Mouse (Mus musculus): ENCODE data around the gene Sult6b2. TPM values are rescaled to one million over a fixed set of nuclear protein-coding genes. Genes with fewer than 3 reads are reported as not detected.

The Sult6b2 gene
- polyA plus RNA-seq, 1 experiment from 2014 or later = 0.09 TPM

- Histone ChIP-seq H3K9ac (ENCODE audit: low read length) (no peak overlapping the region), H3K27ac (replicated peaks in 1 of 2; ENCODE audit: control insufficient read depth in 1 of 2, insufficient read depth in 1 of 2, low read depth in 2 of 2, low read length in 2 of 2) (no peak overlapping the region), H3K4me1 (ENCODE audit: control insufficient read depth in 2 of 2, insufficient read depth in 2 of 2, low read length in 2 of 2) (no peaks in the 10 kb centered on the region), H3K4me2 (ENCODE audit: low read length) (no peak overlapping the region), H3K9me3 (ENCODE audit: control insufficient read depth, low read length) (no peaks in the 10 kb centered on the region), H3K4me3 (ENCODE audit: control insufficient read depth in 1 of 2, insufficient read depth in 1 of 2, low read depth in 1 of 2, low read length in 2 of 2) (no peak overlapping the region), H3K36me3 (ENCODE audit: control insufficient read depth, insufficient read depth, low read length) (no peaks in the 10 kb centered on the region), H3K27me3 (ENCODE audit: control insufficient read depth, insufficient read depth, low read length) (no peaks in the 10 kb centered on the region; the same call in 1 of the 2 replicates)
- no peak for ATAC-seq (ENCODE audit: insufficient number of reproducible peaks, insufficient read depth, low FRiP score, low read depth)
- 74% methylated on average over 5 of the region's 5 CpGs for WGBS
Observed at GRCm38 (mm10) chr6:142825449-142825848, 21.1 kb upstream of the Sult6b2 start.

DNA sequence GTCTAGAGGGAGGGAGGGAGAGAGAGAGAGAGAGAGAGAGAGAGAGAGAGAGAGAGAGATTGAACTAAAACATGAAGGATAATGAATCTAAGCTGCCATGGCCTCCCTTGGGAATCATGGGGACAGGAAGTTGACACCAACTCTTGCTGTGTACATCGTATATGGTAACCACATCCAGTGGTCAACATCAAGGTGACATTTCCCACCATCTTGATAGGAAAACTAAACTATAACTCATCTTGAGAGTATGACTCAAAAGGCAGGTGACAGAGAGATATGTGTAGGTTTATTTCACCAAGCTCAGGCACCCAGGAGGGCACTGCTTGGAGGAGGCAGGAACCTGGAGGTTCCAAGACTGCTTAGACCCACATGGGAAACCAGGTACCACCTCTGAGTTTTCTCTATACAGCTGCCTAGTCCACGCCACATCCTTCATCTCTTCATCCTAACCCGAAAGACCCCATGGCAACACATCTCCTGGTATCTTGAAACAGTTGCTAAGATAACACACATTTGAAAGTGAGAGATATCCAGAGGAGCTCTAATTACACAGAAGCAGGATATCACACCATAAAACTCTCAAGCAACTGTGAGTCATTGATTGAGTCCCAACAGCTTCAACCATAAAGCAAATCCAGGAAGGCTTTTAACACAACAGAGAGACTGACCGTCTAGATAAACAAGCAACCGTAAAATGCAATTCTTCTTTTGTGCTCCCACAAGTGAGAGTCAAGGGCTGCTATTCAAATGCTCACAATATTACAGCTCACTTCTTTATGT is 18.9 kb upstream of the Sult6b2 start:
- no peaks in the 10 kb centered on the region for H3K36me3 ChIP-seq (ENCODE audit: control insufficient read depth, insufficient read depth, low read length)
- H3K27ac ChIP-seq (replicated peaks in 1 of 2; ENCODE audit: control insufficient read depth in 1 of 2, insufficient read depth in 1 of 2, low read depth in 2 of 2, low read length in 2 of 2) = no peak overlapping the region
- 64% methylated on average over 5 of the region's 5 CpGs for WGBS
- H3K4me2 ChIP-seq (ENCODE audit: low read length) = no peak overlapping the region
- ATAC-seq (ENCODE audit: insufficient number of reproducible peaks, insufficient read depth, low FRiP score, low read depth) = no peak
- no peaks in the 10 kb centered on the region for H3K27me3 ChIP-seq (ENCODE audit: control insufficient read depth, insufficient read depth, low read length)
- H3K9ac ChIP-seq (ENCODE audit: low read length) = no peak overlapping the region
- no peak overlapping the region for H3K4me3 ChIP-seq (ENCODE audit: control insufficient read depth in 1 of 2, insufficient read depth in 1 of 2, low read depth in 1 of 2, low read length in 2 of 2)
- H3K4me1 ChIP-seq (ENCODE audit: control insufficient read depth in 2 of 2, insufficient read depth in 2 of 2, low read length in 2 of 2) = no peaks in the 10 kb centered on the region
- H3K9me3 ChIP-seq (ENCODE audit: control insufficient read depth, low read length) = no peaks in the 10 kb centered on the region

DNA sequence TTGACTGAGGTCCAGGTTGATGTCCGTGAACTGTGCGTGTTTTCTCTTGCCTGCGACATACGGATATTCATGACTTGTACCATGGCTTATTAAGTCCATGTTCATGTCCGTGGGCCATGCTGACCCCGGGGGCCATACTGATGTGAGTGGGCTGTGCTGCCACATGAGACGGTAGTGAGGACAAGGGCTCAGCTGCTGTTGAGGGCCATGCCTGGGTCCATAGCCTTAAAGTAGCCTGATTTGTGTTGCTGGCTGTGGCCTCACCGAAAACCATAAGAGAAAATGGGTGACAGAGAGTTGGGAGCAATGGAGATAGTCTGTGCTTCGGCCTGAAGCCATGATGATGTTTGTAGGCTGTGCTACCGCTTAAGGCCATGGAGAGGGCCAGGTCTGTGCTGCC is 14.0 kb upstream of the Sult6b2 start:
- Histone ChIP-seq H3K27me3 (ENCODE audit: control insufficient read depth, insufficient read depth, low read length) (no peaks in the 10 kb centered on the region), H3K4me3 (ENCODE audit: control insufficient read depth in 1 of 2, insufficient read depth in 1 of 2, low read depth in 1 of 2, low read length in 2 of 2) (no peak overlapping the region), H3K27ac (replicated peaks in 1 of 2; ENCODE audit: control insufficient read depth in 1 of 2, insufficient read depth in 1 of 2, low read depth in 2 of 2, low read length in 2 of 2) (no peak overlapping the region), H3K4me1 (ENCODE audit: control insufficient read depth in 2 of 2, insufficient read depth in 2 of 2, low read length in 2 of 2) (0 out of 4 replicates have a peak, but pooled peaks cover 0 to 3% of the 10 kb centered on the region in 2 experiments), H3K36me3 (ENCODE audit: control insufficient read depth, insufficient read depth, low read length) (no peaks in the 10 kb centered on the region), H3K4me2 (ENCODE audit: low read length) (no peak overlapping the region), H3K9ac (ENCODE audit: low read length) (no peak overlapping the region), H3K9me3 (ENCODE audit: control insufficient read depth, low read length) (no peaks in the 10 kb centered on the region)
- no peak for ATAC-seq (ENCODE audit: insufficient number of reproducible peaks, insufficient read depth, low FRiP score, low read depth)
- 87% methylated on average over 10 of the region's 10 CpGs for WGBS

DNA sequence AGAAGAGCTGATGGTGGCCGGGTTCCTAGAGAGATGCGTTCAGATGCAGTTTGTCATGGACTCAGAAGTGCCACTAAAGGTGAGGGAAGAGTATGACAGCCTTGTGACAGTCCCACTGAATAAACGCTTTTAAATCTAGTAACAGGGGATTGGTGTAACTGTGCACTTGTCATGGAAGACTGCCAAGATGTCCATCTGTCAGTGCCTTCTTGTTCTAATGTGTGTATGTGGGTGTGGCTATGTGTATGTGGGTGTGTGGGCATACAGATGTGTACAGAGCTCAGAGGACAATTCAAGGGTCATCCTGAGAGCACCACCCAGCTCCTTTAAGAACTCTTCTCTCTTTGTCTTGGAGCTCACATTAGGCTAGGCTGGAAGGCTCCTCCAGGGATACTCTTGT is 11.2 kb upstream of the Sult6b2 start:
- Histone ChIP-seq H3K27me3 (ENCODE audit: control insufficient read depth, insufficient read depth, low read length) (no peaks in the 10 kb centered on the region), H3K9me3 (ENCODE audit: control insufficient read depth, low read length) (no peaks in the 10 kb centered on the region), H3K4me2 (ENCODE audit: low read length) (no peak overlapping the region), H3K4me1 (ENCODE audit: control insufficient read depth in 2 of 2, insufficient read depth in 2 of 2, low read length in 2 of 2) (0 out of 4 replicates have a peak, but pooled peaks cover 0 to 3% of the 10 kb centered on the region in 2 experiments), H3K27ac (replicated peaks in 1 of 2; ENCODE audit: control insufficient read depth in 1 of 2, insufficient read depth in 1 of 2, low read depth in 2 of 2, low read length in 2 of 2) (no peak overlapping the region), H3K4me3 (ENCODE audit: control insufficient read depth in 1 of 2, insufficient read depth in 1 of 2, low read depth in 1 of 2, low read length in 2 of 2) (no peak overlapping the region), H3K9ac (ENCODE audit: low read length) (no peak overlapping the region), H3K36me3 (ENCODE audit: control insufficient read depth, insufficient read depth, low read length) (no peaks in the 10 kb centered on the region)
- ATAC-seq (ENCODE audit: insufficient number of reproducible peaks, insufficient read depth, low FRiP score, low read depth) = no peak
- 61% methylated on average over 3 of the region's 3 CpGs for WGBS

DNA sequence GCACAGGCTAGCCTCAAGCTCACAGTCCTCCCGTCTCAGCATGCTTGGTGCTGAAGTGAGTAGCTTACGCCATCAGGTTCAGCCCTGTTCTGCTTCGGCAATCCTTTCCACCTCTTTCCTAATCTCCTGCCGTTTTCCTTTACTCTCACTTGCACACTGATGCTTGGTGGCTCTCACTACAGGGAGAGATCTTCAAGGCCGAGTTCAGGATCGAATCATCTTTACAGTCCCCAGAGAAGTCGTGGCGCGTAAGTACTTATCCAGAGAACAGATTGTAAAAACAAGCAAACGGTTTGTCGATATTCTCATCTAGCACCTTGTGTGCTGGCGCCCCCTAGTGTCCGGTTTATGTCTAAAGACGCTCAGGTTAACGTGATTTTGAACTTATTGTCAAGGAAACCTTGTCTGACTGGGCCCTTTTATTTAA is 10.2 kb upstream of the Sult6b2 start:
- ATAC-seq (ENCODE audit: insufficient number of reproducible peaks, insufficient read depth, low FRiP score, low read depth) = no peak
- no peaks in the 10 kb centered on the region for H3K36me3 ChIP-seq (ENCODE audit: control insufficient read depth, insufficient read depth, low read length)

GRCm38 (mm10) chr6:142814011-142814410 is 9.7 kb upstream of the Sult6b2 start:
- WGBS = 67% methylated on average over 10 of the region's 10 CpGs
- H3K4me3 ChIP-seq (ENCODE audit: control insufficient read depth in 1 of 2, insufficient read depth in 1 of 2, low read depth in 1 of 2, low read length in 2 of 2) = peak overlapping the region in 1 of 2 experiments; percentile 48; a peak in 2 of 4 replicates

More for the DNA sequence above, 10.2 kb upstream of the Sult6b2 start:
- Histone ChIP-seq H3K4me2 (ENCODE audit: low read length) (peak overlapping the region; percentile 80), H3K9me3 (ENCODE audit: control insufficient read depth, low read length) (no peaks in the 10 kb centered on the region), H3K4me1 (ENCODE audit: control insufficient read depth in 2 of 2, insufficient read depth in 2 of 2, low read length in 2 of 2) (0 out of 4 replicates have a peak, but pooled peaks cover 0 to 3% of the 10 kb centered on the region in 2 experiments), H3K4me3 (ENCODE audit: control insufficient read depth in 1 of 2, insufficient read depth in 1 of 2, low read depth in 1 of 2, low read length in 2 of 2) (peak overlapping the region; percentile 48 to 55), H3K27me3 (ENCODE audit: control insufficient read depth, insufficient read depth, low read length) (no peaks in the 10 kb centered on the region), H3K27ac (replicated peaks in 1 of 2; ENCODE audit: control insufficient read depth in 1 of 2, insufficient read depth in 1 of 2, low read depth in 2 of 2, low read length in 2 of 2) (no peak overlapping the region), H3K9ac (ENCODE audit: low read length) (peak overlapping the region; percentile 70)
- WGBS = 2% methylated on average over 15 of the region's 15 CpGs

GRCm38 (mm10) chr6:142812969-142813368 is 8.7 kb upstream of the Sult6b2 start:
- H3K36me3 ChIP-seq (ENCODE audit: control insufficient read depth, insufficient read depth, low read length) = no peaks in the 10 kb centered on the region
- WGBS = 77% methylated on average over 5 of the region's 5 CpGs
- H3K9me3 ChIP-seq (ENCODE audit: control insufficient read depth, low read length) = no peaks in the 10 kb centered on the region
- ATAC-seq (ENCODE audit: insufficient number of reproducible peaks, insufficient read depth, low FRiP score, low read depth) = no peak
- H3K4me3 ChIP-seq (ENCODE audit: control insufficient read depth in 1 of 2, insufficient read depth in 1 of 2, low read depth in 1 of 2, low read length in 2 of 2) = no peak overlapping the region
- H3K27me3 ChIP-seq (ENCODE audit: control insufficient read depth, insufficient read depth, low read length) = no peaks in the 10 kb centered on the region
- H3K4me2 ChIP-seq (ENCODE audit: low read length) = no peak overlapping the region
- no peak overlapping the region for H3K27ac ChIP-seq (replicated peaks in 1 of 2; ENCODE audit: control insufficient read depth in 1 of 2, insufficient read depth in 1 of 2, low read depth in 2 of 2, low read length in 2 of 2)
- 0 out of 4 replicates have a peak, but pooled peaks cover 0 to 3% of the 10 kb centered on the region in 2 experiments for H3K4me1 ChIP-seq (ENCODE audit: control insufficient read depth in 2 of 2, insufficient read depth in 2 of 2, low read length in 2 of 2)
- no peak overlapping the region for H3K9ac ChIP-seq (ENCODE audit: low read length)

More at GRCm38 (mm10) chr6:142814011-142814410, 9.7 kb upstream of the Sult6b2 start:
- H3K27me3 ChIP-seq (ENCODE audit: control insufficient read depth, insufficient read depth, low read length) = no peaks in the 10 kb centered on the region
- no peaks in the 10 kb centered on the region for H3K9me3 ChIP-seq (ENCODE audit: control insufficient read depth, low read length)
- H3K36me3 ChIP-seq (ENCODE audit: control insufficient read depth, insufficient read depth, low read length) = no peaks in the 10 kb centered on the region
- H3K27ac ChIP-seq (replicated peaks in 1 of 2; ENCODE audit: control insufficient read depth in 1 of 2, insufficient read depth in 1 of 2, low read depth in 2 of 2, low read length in 2 of 2) = no peak overlapping the region
- H3K4me2 ChIP-seq (ENCODE audit: low read length) = peak overlapping the region; percentile 80
- peak overlapping the region; percentile 70 for H3K9ac ChIP-seq (ENCODE audit: low read length)
- H3K4me1 ChIP-seq (ENCODE audit: control insufficient read depth in 2 of 2, insufficient read depth in 2 of 2, low read length in 2 of 2) = 0 out of 4 replicates have a peak, but pooled peaks cover 0 to 3% of the 10 kb centered on the region in 2 experiments
- no peak for ATAC-seq (ENCODE audit: insufficient number of reproducible peaks, insufficient read depth, low FRiP score, low read depth)

Data from heart, embryonic 14.5 days (tissue).